Mouse (Mus musculus): Measurements from ENCODE around the gene Cx3cr1.

DNA sequence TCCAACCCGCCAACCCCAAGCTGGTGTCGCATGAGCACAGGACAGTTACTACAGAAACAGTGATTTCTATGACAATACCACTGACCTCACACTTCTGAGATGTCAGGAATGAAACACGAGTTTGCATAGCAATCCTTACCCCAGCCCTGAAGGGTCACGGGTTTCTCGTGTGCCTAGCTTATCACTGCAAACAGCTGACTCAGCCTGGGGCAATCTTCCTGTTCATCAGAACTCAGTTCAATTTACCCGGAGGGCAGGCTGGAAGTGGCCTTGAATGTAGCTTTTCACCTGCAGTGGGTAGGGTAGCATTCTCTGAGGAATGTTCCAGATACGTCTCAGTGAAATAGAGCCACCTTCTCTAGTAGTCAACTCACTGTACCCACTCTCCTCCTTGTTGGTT, 75.5 kb downstream of the Cx3cr1 start:
- no peak for TF ChIP-seq CTCF (IDR thresholded peaks at IDR 0.05; ENCODE audit: low read depth, low read length)
- no peak for TF ChIP-seq POLR2A (IDR thresholded peaks at IDR 0.05; ENCODE audit: insufficient read depth, low read length)
